Mouse (Mus musculus): ENCODE measurements around the gene Pimreg.
A peak's percentile ranks its signal among the peaks of the same experiment; 100 is the strongest.

GRCm38 (mm10) chr11:72024193-72024781 lies 17.5 kb upstream of the Pimreg start:
- no peak for TF ChIP-seq POLR2A (IDR thresholded peaks at IDR 0.05; ENCODE audit: borderline replicate concordance, insufficient read depth, low read length)
- TF ChIP-seq CTCF (IDR thresholded peaks at IDR 0.05; ENCODE audit: borderline replicate concordance, insufficient read depth, low read depth, low read length): peak; percentile 85
